ENCODE assay signal across 19 mouse cellular contexts in genomic region chr16:35165361-35165760, GRCm38 (mm10). TPM values are rescaled to one million over a fixed set of nuclear protein-coding genes. Genes with fewer than 3 reads are reported as not detected.
DNase-seq lines count a peak whose midpoint lies in the region; ATAC-seq and TF ChIP-seq lines count a peak whose summit lies in the region.
"Had no signal": no experiment of that assay in that cellular context is flagged by ENCODE, and none has a peak within 500 bp of the region (broad histone marks: within the 10 kb centered on the region; RNA-seq: fewer than 3 reads in every experiment).

No protein-coding gene starts in this region.

- H3K27me3 ChIP-seq in embryonic facial prominence, embryonic 10.5 days (replicated peaks; ENCODE audit: low read depth, poor library complexity, severe bottlenecking) = peaks cover 11% of the 10 kb centered on the region; the same call in 1 of the 2 replicates
- H3K27me3 ChIP-seq in hindbrain, embryonic 11.5 days (ENCODE audit: control insufficient read depth, insufficient read depth, low read length) = no peaks in the 10 kb centered on the region
- no peaks in the 10 kb centered on the region for H3K27me3 ChIP-seq in limb, embryonic 13.5 days

- H3K4me1 ChIP-seq in embryonic facial prominence, embryonic 10.5 days = peaks cover 37% of the 10 kb centered on the region
- H3K4me1 ChIP-seq in hindbrain, embryonic 11.5 days (replicated peaks; ENCODE audit: control insufficient read depth, insufficient read depth, low read length) = peaks cover 3% of the 10 kb centered on the region
- peaks cover 26% of the 10 kb centered on the region for H3K4me1 ChIP-seq in limb, embryonic 13.5 days

- H3K4me2 ChIP-seq in hindbrain, embryonic 11.5 days (replicated peaks; ENCODE audit: low read depth, low read length) = no peak overlapping the region
- 0 out of 2 replicates have a peak overlapping the region, but pooled peaks have one; percentile 28 for H3K4me2 ChIP-seq in limb, embryonic 13.5 days (replicated peaks)
- H3K4me2 ChIP-seq: liver, embryonic 11.5 days had no signal

- no peak for DNase-seq in layer of hippocampus, adult 2 months (ENCODE audit: low spot score in 2 of 2)
- no peak for DNase-seq in layer of hippocampus, postnatal 14 days (ENCODE audit: low spot score in 2 of 2)
- no peak for DNase-seq in embryonic facial prominence, embryonic 10.5 days (ENCODE audit: low spot score)
- no peak for DNase-seq in hindbrain, embryonic 11.5 days (ENCODE audit: low spot score)
- DNase-seq in embryo, embryonic 9.5 days (ENCODE audit: extremely low spot score) = no peak
- no peak for DNase-seq in thymus, postnatal 4 days
- DNase-seq: kidney, adult 11 months; kidney, postnatal 14 days; lung, adult 2 months; lung, postnatal 4 days; thymus, postnatal 14 days had no signal

- H3K36me3 ChIP-seq in embryonic facial prominence, embryonic 10.5 days (replicated peaks) = no peaks in the 10 kb centered on the region
- no peaks in the 10 kb centered on the region for H3K36me3 ChIP-seq in hindbrain, embryonic 11.5 days (ENCODE audit: control insufficient read depth, insufficient read depth, low read length)
- no peaks in the 10 kb centered on the region for H3K36me3 ChIP-seq in limb, embryonic 13.5 days
- H3K36me3 ChIP-seq: G1E; midbrain, embryonic 12.5 days had no signal

- no peak overlapping the region; the same call in 1 of the 2 replicates for H3K4me3 ChIP-seq in layer of hippocampus, adult 2 months
- H3K4me3 ChIP-seq in embryonic facial prominence, embryonic 10.5 days = no peak overlapping the region
- H3K4me3 ChIP-seq in hindbrain, embryonic 11.5 days (ENCODE audit: low read depth, low read length) = no peak overlapping the region
- no peak overlapping the region for H3K4me3 ChIP-seq in limb, embryonic 13.5 days
- H3K4me3 ChIP-seq: gastrocnemius, adult 2 months; heart, embryonic 13.5 days; midbrain, embryonic 12.5 days had no signal

- no peak overlapping the region; the same call in 1 of the 2 replicates for H3K9ac ChIP-seq in hindbrain, embryonic 11.5 days (ENCODE audit: low read depth, low read length)
- H3K9ac ChIP-seq in limb, embryonic 13.5 days = no peak overlapping the region
- H3K9ac ChIP-seq: midbrain, embryonic 12.5 days had no signal

- ATAC-seq in hindbrain, embryonic 11.5 days (ENCODE audit: low FRiP score) = no peak
- no peak for ATAC-seq in limb, embryonic 13.5 days (ENCODE audit: low FRiP score, low read depth)
- ATAC-seq: CD4-positive, CD25-positive, alpha-beta regulatory T cell, adult 4 months had no signal

- peak overlapping the region; percentile 80 for H3K27ac ChIP-seq in layer of hippocampus, adult 2 months
- H3K27ac ChIP-seq in embryonic facial prominence, embryonic 10.5 days (replicated peaks) = peak overlapping the region; percentile 78; the same call in 1 of the 2 replicates
- peak overlapping the region; percentile 69; the same call in 1 of the 2 replicates for H3K27ac ChIP-seq in hindbrain, embryonic 11.5 days (ENCODE audit: low read depth, low read length)
- no peak overlapping the region for H3K27ac ChIP-seq in limb, embryonic 13.5 days
- H3K27ac ChIP-seq: gastrocnemius, adult 2 months; heart, embryonic 13.5 days had no signal

- no peaks in the 10 kb centered on the region for H3K9me3 ChIP-seq in embryonic facial prominence, embryonic 10.5 days
- no peaks in the 10 kb centered on the region for H3K9me3 ChIP-seq in hindbrain, embryonic 11.5 days (ENCODE audit: control insufficient read depth, low read length)
- H3K9me3 ChIP-seq in limb, embryonic 13.5 days = no peaks in the 10 kb centered on the region
- H3K9me3 ChIP-seq: G1E; heart, embryonic 13.5 days; midbrain, embryonic 12.5 days had no signal

- TF ChIP-seq CTCF in layer of hippocampus, adult 2 months (conservative IDR thresholded peaks at IDR 0.05) = no peak

- 80% methylated on average over 6 of the region's 6 CpGs for WGBS in embryonic facial prominence, embryonic 10.5 days
- WGBS in hindbrain, embryonic 11.5 days = 83% methylated on average over 6 of the region's 6 CpGs
- 77% methylated on average over 6 of the region's 6 CpGs for whole genome bisulfite sequencing in limb, embryonic 13.5 days

RNA-seq across cellular contexts. Expression of gene Adcy5, which starts 10.7 kb away (rescaled TPM):
- total RNA-seq in layer of hippocampus, adult 2 months (2021) = 10 to 100 TPM; 74.3 to 76.8 TPM
- total RNA-seq in layer of hippocampus, postnatal 14 days (2021) = 10 to 100 TPM; 68.8 to 69.8 TPM
- polyA plus RNA-seq in embryonic facial prominence, embryonic 10.5 days (2016; fragmentation: Nextera tagmentation; extraction: Ambion mirVana) = 0.48 and 0.70 TPM in 2 replicates
- polyA plus RNA-seq in hindbrain, embryonic 11.5 days (2014; fragmentation: Nextera tagmentation; extraction: Ambion mirVana) = 2.7 and 2.9 TPM in 2 replicates
- polyA plus RNA-seq in limb, embryonic 13.5 days (2015; fragmentation: Nextera tagmentation; extraction: Ambion mirVana) = 2.3 and 2.6 TPM in 2 replicates
- total RNA-seq: granulocyte monocyte progenitor cell, adult 5-6 weeks had no signal
- polyA plus RNA-seq: G1E had no signal
